Mouse (Mus musculus): Measurements from ENCODE around the gene Tpbg. TPM values are rescaled to one million over a fixed set of nuclear protein-coding genes. Genes with fewer than 3 reads are reported as not detected.
"Not testable (repeated sequence)": the region's sequence is repeated elsewhere in the genome, so short reads cannot be mapped to it uniquely, and the experiment has no call there.

Tpbg gene
- total RNA-seq (2021), result 1 to 10 TPM; 2.7 to 4.7 TPM
- long read RNA-seq, experiment 1, partial matches to known transcripts, result 0 of 6 reads
- long read RNA-seq, experiment 1, other reads (novel, unspliced or antisense), result 4 of 6 reads
- long read RNA-seq, experiment 2, partial matches to known transcripts, result 0 of 3 reads
- long read RNA-seq, experiment 2, other reads (novel, unspliced or antisense), result 1 of 3 reads

DNA sequence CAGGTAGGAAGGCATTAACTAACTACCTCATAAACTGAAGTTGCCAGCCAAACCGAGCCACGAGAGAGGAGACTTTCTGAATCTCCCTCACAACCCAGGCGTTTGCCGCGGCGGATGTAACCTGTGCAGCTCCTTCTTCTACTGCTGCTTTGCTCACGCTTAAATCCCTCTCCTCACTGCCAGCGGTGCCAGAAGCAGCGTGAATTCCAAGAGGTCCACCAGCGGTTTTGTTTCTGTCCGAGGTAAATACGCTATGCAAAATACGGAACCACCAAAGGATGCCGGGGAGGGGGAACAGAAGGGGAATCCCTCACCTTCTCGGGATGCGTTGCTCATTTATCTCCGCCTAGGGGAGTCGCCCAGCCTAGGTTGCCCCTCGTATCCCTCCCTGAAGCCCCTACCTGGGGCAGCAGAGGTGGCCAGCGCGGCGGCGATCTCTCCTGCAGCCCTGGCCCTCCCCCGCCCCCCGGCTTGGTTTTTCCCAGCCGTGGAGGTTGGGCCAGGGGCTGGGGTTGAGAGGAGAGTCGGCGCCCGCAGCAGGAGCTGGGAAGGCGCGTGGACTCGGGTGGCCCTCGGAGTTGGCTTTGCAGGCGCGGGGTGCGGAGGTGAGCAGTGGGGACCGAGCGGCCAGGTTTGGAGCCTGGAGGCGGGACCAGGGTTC is at the start of gene Tpbg:
Gene Tpbg, plus strand, starts transcription at position 30 of the 661 bp plus-strand sequence.
- peak; percentile 47 to 63 for DNase-seq

DNA sequence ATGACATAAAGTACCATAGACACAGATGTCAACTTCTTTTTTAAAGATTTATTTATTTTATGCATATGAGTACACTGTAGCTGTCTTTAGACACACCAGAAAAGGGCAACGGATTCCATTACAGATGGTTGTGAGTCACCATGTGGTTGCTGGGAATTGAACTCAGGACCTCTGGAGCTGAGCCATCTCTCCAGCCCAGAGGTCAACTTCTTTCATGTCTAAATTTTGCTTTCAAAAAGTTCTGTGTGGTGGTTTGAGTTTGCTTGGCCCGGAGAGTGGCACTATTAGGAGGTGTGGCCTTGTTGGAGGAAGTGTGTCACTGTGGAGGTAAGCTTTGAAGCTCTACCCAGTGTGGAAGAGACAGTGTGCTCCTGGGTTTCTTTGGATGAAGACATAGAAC is 40.2 kb upstream of the Tpbg start:
- not testable (repeated sequence) for DNase-seq

DNA sequence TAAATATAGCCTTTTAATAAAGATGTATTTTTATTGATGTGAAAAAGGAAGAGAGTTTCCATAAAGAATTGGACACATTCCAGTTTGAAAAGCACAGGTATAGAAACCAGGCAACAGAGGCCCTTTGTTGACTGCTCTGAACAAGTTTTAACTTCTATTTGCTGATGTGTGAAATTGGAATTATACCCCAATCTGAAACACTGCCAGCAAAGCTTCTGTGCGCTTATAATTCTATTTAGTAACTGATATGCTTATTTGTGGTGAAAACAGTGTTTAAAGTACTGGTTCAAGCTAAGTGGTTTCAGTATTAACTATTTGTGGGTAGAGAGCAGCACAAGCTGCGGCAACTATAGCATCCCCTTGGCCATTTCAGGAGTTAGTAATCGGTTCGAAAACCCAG is 39.6 kb upstream of the Tpbg start:
- DNase-seq, result no peak

DNA sequence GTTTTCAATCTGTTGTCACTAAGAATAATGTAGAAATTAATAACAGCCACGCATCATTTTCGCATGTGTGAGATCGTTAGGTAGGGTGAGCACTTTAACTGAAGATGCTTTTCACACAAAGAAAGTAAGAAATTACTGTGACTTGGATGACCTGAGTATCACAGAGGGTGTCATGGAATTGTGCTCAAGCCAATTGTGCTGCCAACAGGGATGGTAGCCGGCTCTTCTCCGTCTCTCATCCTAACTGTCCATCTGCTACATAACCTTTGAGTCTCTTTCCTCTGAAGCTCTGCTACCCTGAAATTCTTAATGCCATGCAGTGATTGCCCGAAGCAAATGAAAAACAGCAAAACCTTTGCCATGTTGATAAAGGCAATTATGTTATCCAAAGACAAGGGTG is 35.8 kb upstream of the Tpbg start:
- DNase-seq, result no peak

DNA sequence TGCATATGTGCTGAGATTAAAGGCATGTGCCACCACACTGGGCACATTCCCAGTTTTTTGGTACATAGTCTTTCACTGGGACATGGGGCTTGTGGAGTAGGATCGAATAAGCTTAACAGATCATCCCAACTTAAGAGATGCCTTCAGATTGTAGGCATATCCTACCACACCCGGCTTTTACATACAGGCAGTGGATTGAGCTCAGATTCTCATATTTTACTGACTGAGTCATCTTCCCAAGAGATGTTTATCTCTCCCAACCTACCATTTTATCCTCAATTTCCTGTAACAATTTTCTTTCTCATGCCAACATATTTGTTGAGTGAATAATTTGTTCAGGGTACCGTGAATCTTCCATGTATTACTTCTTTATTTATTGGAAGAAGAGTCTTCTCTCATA is 32.9 kb upstream of the Tpbg start:
- no peak for DNase-seq

DNA sequence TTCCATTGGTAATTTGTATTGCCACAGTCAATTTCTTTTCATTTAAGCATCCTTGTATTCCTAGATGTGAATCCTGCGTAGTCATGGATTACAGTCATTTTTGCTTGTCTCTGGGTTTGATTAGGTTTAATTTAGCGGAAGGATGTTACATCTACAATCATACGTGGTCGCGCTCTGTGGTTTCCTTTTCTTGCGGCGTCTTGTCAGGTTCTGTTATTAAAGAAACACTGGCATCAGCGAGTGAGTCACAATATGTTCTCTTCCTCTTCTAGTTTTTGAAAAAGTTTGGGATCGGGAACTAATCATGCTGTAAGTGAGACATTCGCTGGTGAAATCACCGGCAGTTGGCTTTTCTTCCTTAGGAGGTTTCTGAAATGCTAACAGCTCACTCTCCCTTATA is 21.4 kb upstream of the Tpbg start:
- no peak for DNase-seq

DNA sequence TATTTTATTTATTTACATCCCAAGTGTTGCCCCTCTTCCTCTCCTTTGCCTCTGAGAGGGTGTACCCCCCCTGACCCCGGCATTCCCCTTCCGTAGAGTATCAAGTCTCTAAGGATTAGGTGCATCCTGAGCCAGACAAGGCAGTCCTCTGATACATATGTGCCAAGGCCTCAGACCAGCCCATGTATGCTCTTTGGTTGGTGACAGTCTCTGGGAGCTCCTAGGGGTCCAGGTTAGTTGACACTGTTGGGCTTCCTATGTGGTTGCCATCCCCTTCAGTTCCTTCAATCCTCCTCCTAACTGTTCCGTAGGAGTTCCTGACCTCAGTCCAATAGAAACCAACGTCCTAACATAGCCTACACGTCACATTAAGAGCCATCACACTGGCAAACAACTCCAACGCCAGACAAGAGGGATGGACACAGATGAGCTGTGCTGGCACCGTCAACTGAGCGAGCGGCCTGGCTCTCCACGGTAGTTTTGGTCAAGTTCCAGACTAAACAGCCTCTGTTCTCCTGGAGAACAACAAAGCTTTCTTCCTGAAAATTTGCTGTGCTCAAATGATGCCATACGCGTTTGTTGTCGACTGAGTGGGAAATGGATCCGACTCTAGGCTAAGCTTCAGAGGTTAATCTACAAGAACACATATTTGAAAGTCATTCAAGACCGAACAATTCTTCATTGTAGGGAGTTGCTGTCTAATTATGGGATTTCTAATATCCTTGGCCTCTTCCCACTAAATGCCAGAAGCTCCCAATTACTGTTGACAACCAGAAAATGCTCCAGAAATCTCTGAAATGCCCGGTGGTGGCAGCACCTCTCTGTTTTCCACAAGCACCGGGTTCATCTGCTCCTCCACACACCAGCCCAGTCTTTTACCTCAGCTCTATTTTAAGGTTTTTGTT is 6.4 kb upstream of the Tpbg start:
- DNase-seq, result no peak

DNA sequence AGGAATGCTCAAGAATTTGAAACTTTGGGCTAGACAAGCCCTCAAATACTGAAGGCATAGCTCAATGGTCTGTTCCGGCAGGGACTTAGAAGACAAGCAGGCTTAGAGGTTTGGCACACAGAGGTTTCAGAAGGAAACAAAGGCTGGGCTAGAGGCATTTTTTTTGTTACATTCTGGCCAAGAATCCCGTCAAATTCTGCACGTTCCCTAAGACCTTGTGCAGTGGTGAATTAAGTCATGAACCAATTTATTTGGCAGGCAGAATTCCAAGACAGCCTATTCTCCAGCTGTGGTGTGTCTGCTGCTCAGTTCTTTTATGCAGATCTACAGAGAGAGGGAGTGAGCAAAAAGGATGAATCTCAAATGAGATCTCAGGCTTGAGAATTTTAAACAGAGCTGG is 2.6 kb upstream of the Tpbg start:
- DNase-seq, result no peak

DNA sequence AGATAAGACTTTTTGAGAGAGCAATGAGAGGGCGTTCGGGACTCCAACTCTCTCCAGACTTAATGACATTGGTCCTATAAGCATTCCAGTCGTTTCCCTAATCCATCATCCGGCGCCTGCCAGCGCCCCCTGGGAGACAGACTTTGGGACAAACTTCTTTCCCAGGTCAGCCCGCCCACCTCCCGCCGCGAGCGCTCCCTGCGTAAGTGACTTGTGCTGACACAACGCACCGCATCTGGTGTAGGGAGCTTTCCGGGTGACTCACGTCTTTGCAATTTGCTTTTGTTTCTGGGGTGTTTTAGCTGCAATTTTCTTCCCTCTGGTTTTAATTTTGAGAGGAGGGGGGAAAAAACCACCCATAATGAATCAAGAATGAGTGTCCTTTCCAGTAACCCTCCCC is 289 bp upstream of the Tpbg start:
- peak; percentile 52 to 60 for DNase-seq

DNA sequence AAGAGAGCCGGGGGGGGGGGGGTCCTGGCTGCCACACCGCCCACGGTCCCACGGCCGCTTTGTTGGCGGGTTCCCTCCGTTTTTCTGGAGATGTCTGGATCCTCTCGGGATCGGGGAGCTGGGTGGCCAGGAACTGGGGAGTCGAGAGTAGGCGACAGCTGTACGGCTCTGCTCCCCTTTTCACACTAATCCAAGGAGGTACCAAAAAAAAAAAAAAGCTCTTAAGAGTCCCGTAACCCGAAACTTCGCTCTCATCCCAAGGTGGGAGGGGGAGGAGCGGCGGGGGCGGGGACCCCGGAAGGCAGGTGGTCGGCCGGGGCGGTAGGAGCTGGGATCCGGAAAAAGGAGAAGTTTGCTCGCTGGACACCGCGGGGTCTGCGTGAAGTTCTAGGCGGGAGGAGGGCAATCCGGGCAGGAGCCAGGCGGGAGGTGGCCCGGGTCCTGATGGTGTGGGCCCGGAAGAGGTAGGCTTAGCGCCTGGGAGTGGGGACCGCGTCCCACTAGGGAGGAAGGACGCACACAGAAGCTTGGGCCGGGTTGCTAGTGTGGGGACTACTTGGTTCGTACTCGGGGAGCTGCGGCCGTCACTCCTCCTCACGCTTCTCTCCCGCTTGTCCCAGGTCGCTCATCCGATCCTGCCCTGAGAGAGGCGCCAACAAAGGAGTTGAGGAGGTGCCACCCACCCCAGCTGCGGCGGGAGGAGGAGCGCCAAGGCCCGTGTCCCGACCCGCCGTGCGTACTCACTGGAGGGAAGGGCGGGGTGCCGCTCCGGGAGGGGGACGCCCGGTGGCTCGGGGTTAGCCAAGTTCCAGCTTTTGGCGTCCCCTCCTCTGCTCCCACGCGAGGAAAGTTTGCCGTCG is 1.1 kb downstream of the Tpbg start:
- peak; percentile 67 for DNase-seq

DNA sequence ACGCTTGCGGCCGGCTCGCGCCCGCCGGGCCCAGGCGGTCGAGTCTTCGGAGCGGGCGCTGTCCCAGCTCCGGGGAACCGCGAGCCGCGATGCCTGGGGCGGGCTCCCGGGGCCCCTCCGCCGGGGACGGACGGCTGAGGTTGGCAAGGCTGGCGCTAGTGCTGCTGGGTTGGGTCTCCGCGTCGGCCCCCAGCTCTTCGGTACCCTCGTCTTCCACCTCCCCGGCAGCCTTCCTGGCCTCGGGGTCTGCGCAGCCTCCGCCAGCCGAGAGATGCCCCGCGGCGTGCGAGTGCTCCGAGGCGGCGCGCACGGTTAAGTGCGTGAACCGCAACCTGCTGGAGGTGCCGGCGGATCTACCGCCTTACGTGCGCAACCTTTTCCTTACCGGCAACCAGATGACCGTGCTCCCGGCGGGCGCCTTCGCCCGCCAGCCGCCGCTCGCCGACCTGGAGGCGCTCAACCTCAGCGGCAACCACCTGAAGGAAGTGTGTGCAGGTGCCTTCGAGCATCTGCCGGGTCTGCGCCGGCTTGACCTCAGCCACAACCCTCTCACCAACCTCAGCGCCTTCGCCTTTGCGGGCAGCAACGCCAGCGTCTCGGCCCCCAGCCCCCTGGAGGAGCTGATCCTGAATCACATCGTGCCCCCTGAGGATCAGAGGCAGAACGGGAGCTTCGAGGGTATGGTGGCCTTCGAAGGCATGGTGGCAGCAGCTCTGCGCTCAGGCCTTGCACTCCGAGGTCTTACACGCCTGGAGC is 1.9 kb downstream of the Tpbg start:
- no peak for DNase-seq

DNA sequence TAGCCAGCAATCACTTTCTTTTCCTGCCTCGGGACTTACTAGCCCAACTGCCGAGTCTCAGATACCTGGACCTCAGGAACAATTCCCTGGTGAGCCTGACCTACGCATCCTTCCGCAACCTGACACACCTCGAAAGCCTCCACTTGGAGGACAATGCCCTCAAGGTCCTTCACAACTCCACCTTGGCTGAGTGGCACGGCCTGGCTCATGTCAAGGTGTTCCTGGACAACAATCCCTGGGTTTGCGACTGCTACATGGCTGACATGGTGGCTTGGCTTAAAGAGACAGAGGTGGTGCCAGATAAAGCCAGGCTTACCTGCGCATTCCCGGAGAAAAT is 2.4 kb downstream of the Tpbg start:
- no peak for DNase-seq

DNA sequence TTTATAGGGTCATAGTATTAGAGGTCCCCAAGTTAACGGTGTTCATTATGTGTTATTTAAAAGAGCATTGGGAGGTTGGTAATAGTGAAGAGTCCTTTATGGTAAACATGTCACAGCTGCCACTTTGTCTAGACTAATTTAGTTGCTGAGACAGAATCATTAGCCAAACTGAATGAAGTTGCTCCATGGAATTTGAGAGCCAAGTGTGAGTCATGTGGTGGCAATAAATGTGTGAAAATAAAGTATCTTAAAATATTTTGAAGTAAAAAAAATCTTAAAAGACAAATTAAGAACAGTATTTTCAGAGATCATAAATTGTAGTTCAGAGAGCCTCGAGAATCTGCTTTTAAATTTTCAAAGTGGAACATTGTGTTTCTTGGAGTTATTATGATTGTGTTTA is 4.0 kb downstream of the Tpbg start:
- no peak for DNase-seq

DNA sequence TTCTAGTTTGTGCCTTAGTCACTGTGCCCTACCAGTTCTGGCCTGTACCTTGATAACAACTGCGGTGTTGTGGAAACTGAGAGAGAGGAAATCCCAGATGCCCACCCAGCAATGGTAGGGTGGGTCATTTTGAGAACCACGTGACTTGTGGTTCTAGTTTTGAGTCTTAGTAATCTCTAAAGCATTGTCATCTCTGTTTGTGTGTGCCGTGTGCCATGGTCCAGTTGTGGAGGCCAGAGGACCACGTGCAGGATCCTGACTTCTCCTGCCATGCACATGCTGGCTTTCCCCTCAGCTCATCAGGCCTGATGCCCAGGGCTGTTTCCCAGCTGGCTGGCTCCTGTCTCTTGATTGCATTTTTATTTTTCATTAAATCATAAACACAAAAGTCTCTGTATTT is 12.6 kb downstream of the Tpbg start:
- DNase-seq, result no peak

DNA sequence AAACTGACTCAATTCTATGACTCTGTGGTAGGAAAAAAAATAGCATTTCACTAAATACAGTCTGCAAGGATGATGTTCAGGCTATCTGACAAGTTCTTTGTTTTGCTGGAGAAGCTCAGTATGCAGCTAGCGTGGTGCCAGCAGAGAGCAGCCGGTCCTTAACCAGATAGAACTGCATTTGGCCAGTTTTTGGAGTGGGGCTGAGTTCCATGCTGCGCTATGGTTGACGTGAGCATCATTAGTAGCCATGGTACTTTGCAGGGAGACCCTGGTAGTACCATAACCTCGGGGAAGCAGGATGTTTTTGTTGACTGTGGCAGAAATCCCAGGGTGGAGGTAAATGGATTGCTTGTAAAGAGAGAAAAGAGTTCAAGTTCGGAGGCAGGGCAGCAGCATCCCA is 14.3 kb downstream of the Tpbg start:
- DNase-seq, result no peak

DNA sequence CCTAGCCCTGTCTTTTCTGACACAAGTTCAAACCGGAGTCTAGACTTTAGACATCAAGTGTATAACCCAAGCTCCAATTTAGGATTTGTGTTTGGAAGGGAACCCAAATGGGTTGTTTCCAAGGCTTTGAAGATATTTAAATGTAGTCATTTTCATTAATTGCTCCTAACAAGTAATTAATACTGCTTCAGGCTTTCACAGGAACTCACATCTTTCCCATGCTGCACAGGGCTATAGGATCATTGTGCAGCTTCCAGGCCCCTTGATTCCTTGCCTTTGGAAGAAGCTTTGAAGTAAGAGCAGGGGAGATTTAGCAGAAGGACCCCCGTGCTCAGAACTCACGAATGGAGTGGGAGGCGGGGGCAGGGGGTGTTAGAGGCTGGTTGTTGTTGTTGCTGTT is 18.9 kb downstream of the Tpbg start:
- no peak for DNase-seq

DNA sequence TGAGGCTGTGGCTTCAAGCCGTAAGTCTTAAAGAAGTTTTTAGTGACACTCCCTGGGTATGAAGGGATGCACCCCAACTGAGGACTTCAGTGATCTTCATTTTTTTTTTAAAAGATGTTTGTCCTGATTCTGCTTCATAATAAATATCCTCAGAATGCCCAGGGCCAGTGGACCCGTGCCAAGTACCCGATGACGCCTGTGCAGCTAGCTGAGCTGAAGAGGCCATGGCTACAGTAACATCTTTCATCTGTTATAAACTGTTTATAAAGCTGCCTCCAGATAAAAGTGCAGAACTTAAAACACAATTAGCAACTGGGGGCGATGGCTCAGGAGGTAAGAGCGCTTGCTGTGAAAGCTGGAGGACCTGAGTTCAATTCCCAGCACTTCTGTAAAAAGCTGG is 20.4 kb downstream of the Tpbg start:
- DNase-seq, result peak; percentile 66 to 70

DNA sequence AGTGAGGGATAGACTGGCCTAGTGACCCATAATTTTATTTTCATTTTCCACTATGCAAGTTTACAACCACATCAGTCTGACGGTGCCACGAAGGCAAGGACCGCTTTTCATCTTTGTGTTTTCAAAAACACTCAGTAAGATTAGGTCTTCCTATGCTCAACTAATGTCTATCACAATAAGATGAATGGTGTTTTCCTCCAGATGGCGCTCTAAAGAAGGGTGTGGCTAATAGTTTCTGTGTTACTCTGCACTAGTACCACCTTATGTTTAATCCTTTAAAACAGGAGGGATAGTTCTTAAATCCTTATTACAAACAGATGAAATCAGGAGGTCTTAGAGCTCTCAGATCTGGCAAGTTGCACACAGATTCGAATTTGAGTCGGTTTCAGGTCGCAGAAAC is 30.7 kb downstream of the Tpbg start:
- DNase-seq, result peak in 1 of 2 experiments; percentile 25

DNA sequence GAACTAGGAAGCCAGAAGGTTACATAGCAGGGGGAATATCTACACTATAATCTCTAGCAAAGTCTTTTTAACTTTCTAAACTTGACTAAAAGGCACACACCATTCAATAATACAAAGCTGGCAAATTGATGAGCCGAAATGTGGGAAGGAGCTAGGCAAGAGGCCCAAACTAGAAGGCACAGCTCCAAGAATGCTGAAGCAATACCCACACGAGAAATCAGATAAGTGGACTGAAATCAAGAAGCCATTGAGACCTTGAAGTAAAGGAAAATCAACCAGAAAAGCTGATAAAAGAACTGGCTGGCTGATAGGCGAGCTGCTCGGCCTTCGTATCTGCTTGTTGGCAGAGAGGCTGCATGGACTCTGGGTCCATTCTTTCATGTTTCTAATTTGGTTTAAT is 51.5 kb downstream of the Tpbg start:
- peak; percentile 9 to 13 for DNase-seq
